Mouse (Mus musculus) liver, postnatal 0 days (tissue): ENCODE measurements around the gene Wnt9a. TPM values are rescaled to one million over a fixed set of nuclear protein-coding genes. Genes with fewer than 3 reads are reported as not detected.
"Not testable (repeated sequence)": the region's sequence is repeated elsewhere in the genome, so short reads cannot be mapped to it uniquely, and the experiment has no call there.

ENCODE experiments used
- ATAC-seq: fragments of 200-750 bp; cut with Nextera tagmentation; 2 replicates; pipeline ENCODE4 v1.8.0; 2017; ENCODE audit warnings: mild to moderate bottlenecking, moderate library complexity
- DNase-seq: peaks from one replicate; pipeline ENCODE4 v3.0.0-alpha.2; 2016
- H3K27ac ChIP-seq: fragments of 300-500 bp; sonication (generic); 2 replicates; pipeline ENCODE4 v1.5.1; 2014; ENCODE audit warnings: antibody characterized with exemption, moderate library complexity, mild to moderate bottlenecking, low read depth
- H3K27me3 ChIP-seq: fragments of 300-500 bp; sonication (generic); 2 replicates; pipeline ENCODE4 v1.6.1; 2014; ENCODE audit warnings: low read length, control low read depth, mixed read lengths; ENCODE audit not compliant: insufficient read depth
- H3K36me3 ChIP-seq: fragments of 300-500 bp; sonication (generic); replicated peaks from 2 replicates; pipeline ENCODE4 v1.6.1; 2014; ENCODE audit warnings: mild to moderate bottlenecking, control low read depth, low read length, moderate library complexity, mixed read lengths; ENCODE audit not compliant: insufficient read depth
- H3K4me1 ChIP-seq: fragments of 300-500 bp; sonication (generic); 2 replicates; pipeline ENCODE4 v1.6.1; 2014; ENCODE audit warnings: antibody characterized with exemption, mild to moderate bottlenecking, control low read depth; ENCODE audit not compliant: insufficient read depth
- H3K4me2 ChIP-seq: fragments of 300-500 bp; sonication (generic); 2 replicates; pipeline ENCODE4 v1.6.1; 2014; ENCODE audit warnings: low read depth, mild to moderate bottlenecking, low read length, moderate library complexity, mixed read lengths
- H3K4me3 ChIP-seq: fragments of 300-500 bp; sonication (generic); 2 replicates; pipeline ENCODE4 v1.5.1; 2014; ENCODE audit warnings: low read depth, low read length
- H3K9ac ChIP-seq: fragments of 300-500 bp; sonication (generic); replicated peaks from 2 replicates; pipeline ENCODE4 v1.6.1; 2014; ENCODE audit warnings: mild to moderate bottlenecking, moderate library complexity
- H3K9me3 ChIP-seq: fragments of 300-500 bp; sonication (generic); 2 replicates; pipeline ENCODE4 v1.6.1; 2016; ENCODE audit warnings: mild to moderate bottlenecking, control low read depth, low read length, mixed read lengths
- CTCF ChIP-seq: sonication (generic); IDR thresholded peaks from 2 replicates; pipeline ENCODE4 v1.5.1; 2016; ENCODE audit warnings: antibody characterized with exemption, low read depth
- EP300 ChIP-seq: IDR thresholded peaks from 2 replicates; pipeline ENCODE4 v1.6.1; 2016; ENCODE audit warnings: antibody characterized with exemption, low read depth, mild to moderate bottlenecking
- WGBS: fragments of 180-500 bp; shearing (Covaris S2); extraction: QIAGEN DNeasy Blood & Tissue Kit; methylation state at CpG from one replicate; pipeline ENCODE4 v1.1.7; 2014; ENCODE audit not compliant: insufficient replicate concordance; 5-methylcytosine and 5-hydroxymethylcytosine counted together
- polyA plus RNA-seq: library from polyadenylated mRNA; unstranded; fragments of >200 nt; fragmentation: Nextera tagmentation; extraction: Ambion mirVana; gene quantifications from 2 replicates; pipeline ENCODE4 v1.2.1, GENCODE M21; 2015

Gene Wnt9a
- polyA plus RNA-seq, 1 experiment from 2014 or later, result 0.16 TPM

- H3K27me3 ChIP-seq, result peaks cover 60% of the 10 kb centered on the region
- H3K36me3 ChIP-seq, result no peaks in the 10 kb centered on the region
- DNase-seq (no peak), ATAC-seq (no peak)
- H3K9me3 ChIP-seq, result no peaks in the 10 kb centered on the region
- no peaks in the 10 kb centered on the region for H3K4me1 ChIP-seq
- H3K9ac ChIP-seq, result no peak overlapping the region
- H3K4me2 ChIP-seq, result no peak overlapping the region
- WGBS, result 12% methylated on average over 3 of the region's 3 CpGs
- H3K27ac ChIP-seq, result no peak overlapping the region
- TF ChIP-seq CTCF (peak; percentile 55), EP300 (no peak)
- H3K4me3 ChIP-seq, result no peak overlapping the region
Measured at GRCm38 (mm10) chr11:59300185-59300584, 6.5 kb upstream of the Wnt9a start.

- H3K27me3 ChIP-seq, result peaks cover 65% of the 10 kb centered on the region
- not testable (repeated sequence) for DNase-seq, H3K9me3 ChIP-seq, H3K4me3 ChIP-seq, H3K4me2 ChIP-seq, H3K27ac ChIP-seq, H3K36me3 ChIP-seq, H3K4me1 ChIP-seq, H3K9ac ChIP-seq, ATAC-seq
- 56% methylated on average over 2 of the region's 2 CpGs for WGBS
Measured at GRCm38 (mm10) chr11:59301053-59301452, 5.7 kb upstream of the Wnt9a start.

- Histone ChIP-seq H3K27me3 (peaks cover 69% of the 10 kb centered on the region), H3K27ac (no peak overlapping the region), H3K9me3 (no peaks in the 10 kb centered on the region), H3K36me3 (no peaks in the 10 kb centered on the region), H3K4me3 (no peak overlapping the region), H3K9ac (no peak overlapping the region), H3K4me2 (no peak overlapping the region), H3K4me1 (peaks cover 6% of the 10 kb centered on the region; the same call in 1 of the 2 replicates)
- 22% methylated on average over 10 of the region's 10 CpGs for WGBS
- TF ChIP-seq EP300 (no peak), CTCF (peak; percentile 83)
- peak; percentile 77 for DNase-seq
- ATAC-seq, result peak; percentile 45
Measured at GRCm38 (mm10) chr11:59302700-59303569, 3.8 kb upstream of the Wnt9a start.

GRCm38 (mm10) chr11:59305008-59305820 lies 1.5 kb upstream of the Wnt9a start:
- ATAC-seq, result no peak
- 37% methylated on average over 22 of the region's 22 CpGs for WGBS
- Histone ChIP-seq H3K9ac (no peak overlapping the region), H3K36me3 (no peaks in the 10 kb centered on the region), H3K27me3 (peaks cover 77% of the 10 kb centered on the region), H3K4me2 (no peak overlapping the region), H3K27ac (no peak overlapping the region), H3K4me3 (no peak overlapping the region), H3K9me3 (no peaks in the 10 kb centered on the region), H3K4me1 (peaks cover 6% of the 10 kb centered on the region; the same call in 1 of the 2 replicates)
- DNase-seq, result no peak
- no peak for TF ChIP-seq EP300
- TF ChIP-seq CTCF, result no peak

GRCm38 (mm10) chr11:59305821-59306215 lies 910 bp upstream of the Wnt9a start:
- WGBS, result 6% methylated on average over 10 of the region's 10 CpGs
- peaks cover 78% of the 10 kb centered on the region for H3K27me3 ChIP-seq
- TF ChIP-seq EP300 (no peak), CTCF (no peak)
- DNase-seq (no peak), ATAC-seq (no peak)
- H3K27ac ChIP-seq, result no peak overlapping the region
- H3K36me3 ChIP-seq, result no peaks in the 10 kb centered on the region
- H3K9ac ChIP-seq, result no peak overlapping the region
- H3K4me3 ChIP-seq, result peak overlapping the region; percentile 55; the same call in 1 of the 2 replicates
- peak overlapping the region; percentile 80; the same call in 1 of the 2 replicates for H3K4me2 ChIP-seq
- H3K9me3 ChIP-seq, result no peaks in the 10 kb centered on the region
- H3K4me1 ChIP-seq, result peaks cover 6% of the 10 kb centered on the region; the same call in 1 of the 2 replicates
